Mouse (Mus musculus) liver, adult 2 months (tissue): ENCODE measurements at regions not wholly inside any gene's neighbourhood (a gene's known extent, or its start where the extent isn't known, plus 50 kb on each side); places are given as distances from the start of the nearest gene placed in this dataset.

Source experiments
- CTCF ChIP-seq: fragments of 200-500 bp; IDR thresholded peaks from 2 replicates; pipeline ENCODE4 v1.5.1; 2011; ENCODE audit warnings: low read depth, low read length, control low read depth
- POLR2A ChIP-seq: fragments of 200-500 bp; IDR thresholded peaks from 2 replicates; pipeline ENCODE4 v1.6.1; 2011; ENCODE audit warnings: low read length, control low read depth; ENCODE audit not compliant: insufficient read depth; ENCODE audit errors: extremely low read depth

DNA sequence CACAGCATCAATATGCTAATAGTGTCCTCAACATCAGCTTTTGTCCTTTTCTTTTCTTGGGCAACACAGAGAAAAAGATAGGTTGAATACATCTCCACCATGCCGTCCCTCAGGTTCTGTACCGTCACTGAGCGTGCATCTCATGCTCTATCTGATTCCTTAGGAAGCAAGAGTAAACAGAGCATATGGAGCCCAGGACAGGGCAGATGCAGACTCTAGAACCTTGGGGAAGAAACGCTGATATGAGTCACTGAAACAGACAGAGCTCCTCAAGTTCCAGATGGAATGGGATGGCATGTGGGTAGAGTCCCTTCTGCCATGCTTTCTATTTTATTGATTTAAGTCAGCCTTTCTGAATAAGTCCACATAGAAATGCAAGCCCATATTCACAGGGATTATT is 206.9 kb downstream of the Hace1 start:
- TF ChIP-seq CTCF (no peak), POLR2A (no peak)
